Mouse (Mus musculus) heart, postnatal 0 days (tissue): ENCODE results near the gene Gm43518.

Source experiments
- CTCF ChIP-seq: IDR thresholded peaks from 2 replicates; pipeline ENCODE4 v1.5.1; 2016; ENCODE audit warnings: antibody characterized with exemption, control low read depth, low read depth
- EP300 ChIP-seq: IDR thresholded peaks from 2 replicates; pipeline ENCODE4 v1.6.1; 2016; ENCODE audit warnings: antibody characterized with exemption, low read depth

GRCm38 (mm10) chr5:123922112-123922511 is 5.1 kb upstream of the Gm43518 start:
- TF ChIP-seq CTCF (no peak), EP300 (no peak)
